Mouse (Mus musculus) megakaryocyte, embryonic 14.5 days (primary cell): ENCODE measurements at regions not wholly inside any gene's neighbourhood (a gene's known extent, or its start where the extent isn't known, plus 50 kb on each side); places are given as distances from the start of the nearest gene placed in this dataset.

Source experiments
- H3K27me3 ChIP-seq: replicated peaks from 2 replicates; pipeline ENCODE3; 2012; ENCODE audit warnings: inconsistent platforms
- H3K36me3 ChIP-seq: replicated peaks from 2 replicates; pipeline ENCODE3; 2012; ENCODE audit warnings: low read length, inconsistent platforms, mixed read lengths
- H3K4me1 ChIP-seq: 2 replicates; pipeline ENCODE4 v1.6.1; 2012; ENCODE audit warnings: inconsistent platforms
- H3K4me3 ChIP-seq: replicated peaks from 2 replicates; pipeline ENCODE3; 2012; ENCODE audit warnings: moderate library complexity, mild to moderate bottlenecking, inconsistent platforms
- H3K9me3 ChIP-seq: 2 replicates; pipeline ENCODE4 v1.6.1; 2012; ENCODE audit warnings: inconsistent platforms
- FLI1 ChIP-seq: IDR thresholded peaks from 2 replicates; pipeline ENCODE4 v1.6.1; 2012; ENCODE audit warnings: low read length, inconsistent platforms, mixed read lengths
- GATA1 ChIP-seq: IDR thresholded peaks from 3 replicates; pipeline ENCODE4 v1.6.1; 2012; ENCODE audit warnings: mixed read lengths, low read length, inconsistent platforms, borderline replicate concordance

GRCm38 (mm10) chrX:12494535-12494934 is 93.1 kb upstream of the Atp6ap2 start:
- Histone ChIP-seq H3K27me3 (peaks cover 41% of the 10 kb centered on the region), H3K4me1 (no peaks in the 10 kb centered on the region), H3K9me3 (peaks cover 13% of the 10 kb centered on the region), H3K36me3 (no peaks in the 10 kb centered on the region), H3K4me3 (no peak overlapping the region)
- TF ChIP-seq GATA1 (no peak), FLI1 (no peak)

DNA sequence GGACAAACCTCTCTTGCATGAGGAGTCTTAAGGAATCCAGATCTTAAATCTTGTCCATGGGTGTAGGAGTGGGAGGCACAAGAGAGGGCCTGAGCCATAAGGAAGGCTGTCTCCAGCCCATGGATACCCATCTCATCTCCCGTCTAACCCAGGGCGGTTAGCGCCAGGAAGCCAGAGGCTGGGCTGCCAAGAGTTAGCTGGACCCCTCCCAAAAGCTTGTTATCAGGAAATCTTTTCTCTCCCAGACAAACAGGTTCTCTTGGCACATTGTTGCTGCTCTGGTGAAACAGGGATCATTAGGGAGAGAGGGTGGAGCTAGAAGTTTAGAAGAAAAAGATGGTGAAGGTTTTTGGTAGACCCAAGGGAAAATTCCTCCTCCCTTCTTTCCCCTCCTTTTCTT is 87.0 kb upstream of the Atp6ap2 start:
- Histone ChIP-seq H3K36me3 (no peaks in the 10 kb centered on the region), H3K4me1 (no peaks in the 10 kb centered on the region), H3K27me3 (peaks cover 45% of the 10 kb centered on the region), H3K9me3 (peaks cover 4% of the 10 kb centered on the region), H3K4me3 (no peak overlapping the region)
- no peak for TF ChIP-seq GATA1
- no peak for TF ChIP-seq FLI1

GRCm38 (mm10) chrX:12502364-12502763 is 85.2 kb upstream of the Atp6ap2 start:
- Histone ChIP-seq H3K4me1 (no peaks in the 10 kb centered on the region), H3K36me3 (no peaks in the 10 kb centered on the region), H3K4me3 (no peak overlapping the region), H3K9me3 (no peaks in the 10 kb centered on the region), H3K27me3 (peaks cover 54% of the 10 kb centered on the region)
- TF ChIP-seq GATA1: no peak
- TF ChIP-seq FLI1: no peak

- Histone ChIP-seq H3K4me1 (no peaks in the 10 kb centered on the region), H3K9me3 (no peaks in the 10 kb centered on the region), H3K4me3 (no peak overlapping the region), H3K36me3 (no peaks in the 10 kb centered on the region), H3K27me3 (peaks cover 56% of the 10 kb centered on the region)
- no peak for TF ChIP-seq FLI1
Measured at GRCm38 (mm10) chrX:12503581-12503980, 84.0 kb upstream of the Atp6ap2 start.

DNA sequence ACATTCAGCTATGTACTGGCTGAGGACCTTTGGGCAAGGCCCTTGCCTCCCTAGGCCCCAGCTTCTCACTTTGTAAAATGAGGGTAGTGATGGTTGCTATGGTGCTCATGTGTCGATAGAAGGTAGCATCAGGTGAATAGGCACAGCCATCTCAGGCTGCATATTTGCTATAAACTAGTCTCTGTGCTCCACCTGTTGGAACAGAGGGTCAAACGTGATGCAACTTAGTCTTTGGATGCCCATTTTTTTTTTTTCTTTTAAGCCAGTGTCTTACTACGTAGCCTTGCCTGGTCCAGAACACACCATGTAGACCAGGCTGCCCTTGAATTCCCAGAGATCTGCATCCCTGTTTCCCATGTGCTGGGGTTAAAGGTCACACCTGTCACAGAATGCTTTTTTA is 76.5 kb upstream of the Atp6ap2 start:
- TF ChIP-seq FLI1: no peak
- no peak for TF ChIP-seq GATA1
- H3K4me1 ChIP-seq: no peaks in the 10 kb centered on the region
- H3K4me3 ChIP-seq: no peak overlapping the region
- no peaks in the 10 kb centered on the region for H3K36me3 ChIP-seq
- peaks cover 42% of the 10 kb centered on the region for H3K27me3 ChIP-seq
- H3K9me3 ChIP-seq: no peaks in the 10 kb centered on the region

GRCm38 (mm10) chrX:12525044-12525443 is 62.6 kb upstream of the Atp6ap2 start:
- Histone ChIP-seq H3K27me3 (peaks cover 23% of the 10 kb centered on the region), H3K36me3 (no peaks in the 10 kb centered on the region), H3K4me3 (no peak overlapping the region), H3K9me3 (peaks cover 10% of the 10 kb centered on the region), H3K4me1 (no peaks in the 10 kb centered on the region)
- TF ChIP-seq GATA1 (no peak), FLI1 (no peak)

DNA sequence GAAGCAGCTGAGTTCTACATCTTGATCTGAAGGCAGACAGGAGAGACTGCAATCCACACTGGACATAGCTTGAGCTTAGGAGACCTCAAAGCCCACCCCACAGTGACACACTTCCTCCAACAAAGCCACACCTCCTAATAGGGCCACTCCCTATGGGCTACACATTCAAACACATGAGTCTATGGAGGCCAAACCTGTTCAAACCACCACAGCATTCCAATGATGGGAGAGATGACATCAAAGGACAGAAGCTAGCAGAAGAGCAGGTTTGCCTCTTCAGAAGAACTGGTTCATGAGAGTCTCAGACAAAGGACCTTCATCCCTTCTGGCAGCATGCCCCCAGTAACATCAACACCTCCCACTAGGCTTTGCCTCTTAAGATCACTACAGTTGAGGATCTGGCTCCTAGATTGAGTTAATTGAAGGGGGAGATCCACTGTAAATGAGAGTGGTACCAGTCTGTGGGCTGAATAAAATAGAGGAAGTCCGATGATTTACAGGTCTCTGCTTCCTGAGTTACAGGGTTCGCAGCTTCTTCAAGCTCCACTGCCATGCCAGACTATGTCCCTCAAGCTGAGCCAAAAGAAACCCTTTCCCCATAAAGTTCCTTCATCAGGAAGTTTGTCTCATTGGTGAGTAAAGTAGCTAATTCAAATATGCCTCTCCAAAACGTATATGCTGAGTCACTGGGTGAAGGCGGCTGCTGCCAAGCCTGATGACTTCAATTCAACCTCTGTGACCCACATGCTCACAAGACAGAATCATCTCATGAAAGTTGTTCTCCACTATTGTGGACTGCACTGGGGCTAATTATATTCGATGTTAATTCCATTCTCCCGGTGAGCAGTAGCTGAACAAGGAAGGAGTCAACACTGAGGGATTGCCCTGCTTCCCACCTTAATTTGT is 56.9 kb upstream of the Atp6ap2 start:
- TF ChIP-seq GATA1 (no peak), FLI1 (no peak)
- 0 out of 2 replicates have a peak, but pooled peaks cover 3% of the 10 kb centered on the region for H3K4me1 ChIP-seq
- H3K36me3 ChIP-seq: no peaks in the 10 kb centered on the region
- peaks cover 14% of the 10 kb centered on the region for H3K9me3 ChIP-seq
- H3K4me3 ChIP-seq: no peak overlapping the region
- H3K27me3 ChIP-seq: peaks cover 7% of the 10 kb centered on the region
